In the genomic region with DNA sequence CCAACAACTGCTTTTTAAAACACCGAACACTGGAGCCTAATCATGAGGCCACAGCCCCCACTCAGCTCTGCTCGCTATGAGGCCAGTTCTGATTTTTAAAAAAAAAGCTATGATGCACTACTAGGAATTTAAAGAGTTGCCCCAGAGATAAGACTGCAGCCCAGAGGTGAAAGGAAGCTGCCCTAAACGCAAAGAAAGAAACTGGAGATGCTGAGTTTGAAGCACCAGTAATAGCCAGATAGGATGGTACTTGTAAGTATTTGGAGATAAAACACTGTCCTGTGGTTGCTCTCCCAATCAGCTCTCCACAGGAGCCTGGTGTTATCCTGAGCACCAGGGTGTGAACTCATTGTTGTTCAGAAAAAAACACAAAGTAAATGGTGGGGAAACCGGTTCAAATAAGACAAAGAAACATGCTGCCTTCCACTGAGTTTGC, we compare ENCODE assay signal across 7 mouse cellular contexts. TPM values are rescaled to one million over a fixed set of nuclear protein-coding genes. Genes with fewer than 3 reads are reported as not detected.
DNase-seq lines count a peak whose midpoint lies in the region; ATAC-seq and TF ChIP-seq lines count a peak whose summit lies in the region.
"Not testable (repeated sequence)": the region's sequence is repeated elsewhere in the genome, so short reads cannot be mapped to it uniquely, and the experiment has no call there.

No protein-coding gene starts in this region.

- H3K9me3 ChIP-seq in heart, embryonic 12.5 days (replicated peaks); liver, embryonic 13.5 days (replicated peaks); liver, embryonic 16.5 days (replicated peaks; ENCODE audit: control insufficient read depth, low read length); lung, postnatal 0 days (ENCODE audit: low read length): not testable (repeated sequence)

- ATAC-seq in erythroid progenitor cell, adult 5-6 weeks (replicated peaks; ENCODE audit: low FRiP score, poor library complexity, severe bottlenecking): peak; percentile 84
- ATAC-seq in heart, embryonic 12.5 days (ENCODE audit: insufficient number of reproducible peaks, low FRiP score): peak; percentile 66
- peak; percentile 95 for ATAC-seq in liver, embryonic 13.5 days (ENCODE audit: low read depth)
- peak; percentile 92 for ATAC-seq in liver, embryonic 16.5 days (ENCODE audit: low read depth)
- ATAC-seq in lung, postnatal 0 days: not testable (repeated sequence)
- ATAC-seq in megakaryocyte-erythroid progenitor cell, adult 5-6 weeks (replicated peaks; ENCODE audit: low FRiP score, low TSS enrichment, poor library complexity, severe bottlenecking): peak; percentile 95

- H3K27me3 ChIP-seq in heart, embryonic 12.5 days (replicated peaks); liver, embryonic 13.5 days; liver, embryonic 16.5 days (ENCODE audit: control insufficient read depth, insufficient read depth, low read depth, low read length); lung, postnatal 0 days (replicated peaks; ENCODE audit: insufficient read depth, low read length): not testable (repeated sequence)

- not testable (repeated sequence) for H3K36me3 ChIP-seq in heart, embryonic 12.5 days; liver, embryonic 13.5 days; liver, embryonic 16.5 days (ENCODE audit: control insufficient read depth, insufficient read depth); lung, postnatal 0 days (ENCODE audit: insufficient read depth, low read length)

- not testable (repeated sequence) for TF ChIP-seq CTCF in lung, postnatal 0 days (IDR thresholded peaks at IDR 0.05)

- not testable (repeated sequence) for H3K4me2 ChIP-seq in heart, embryonic 12.5 days; liver, embryonic 16.5 days (ENCODE audit: low read depth, low read length); lung, postnatal 0 days (replicated peaks; ENCODE audit: low read depth, low read length)
- H3K4me2 ChIP-seq in liver, embryonic 13.5 days: peak overlapping the region; percentile 45

- TF ChIP-seq EP300 in lung, postnatal 0 days (IDR thresholded peaks at IDR 0.05): not testable (repeated sequence)

- whole genome bisulfite sequencing in heart, embryonic 12.5 days: 17% methylated on average over 4 of the region's 4 CpGs
- 8% methylated on average over 4 of the region's 4 CpGs for WGBS in liver, embryonic 13.5 days (ENCODE audit: insufficient replicate concordance)
- 16% methylated on average over 4 of the region's 4 CpGs for WGBS in liver, embryonic 16.5 days (ENCODE audit: insufficient replicate concordance)
- 32% methylated on average over 4 of the region's 4 CpGs for WGBS in lung, postnatal 0 days

- H3K9ac ChIP-seq in heart, embryonic 12.5 days; liver, embryonic 13.5 days; liver, embryonic 16.5 days (ENCODE audit: low read depth, low read length); lung, postnatal 0 days (replicated peaks; ENCODE audit: low read depth): not testable (repeated sequence)

- not testable (repeated sequence) for H3K4me3 ChIP-seq in heart, embryonic 12.5 days; liver, embryonic 13.5 days (replicated peaks); liver, embryonic 16.5 days (ENCODE audit: low read depth, low read length); lung, postnatal 0 days (ENCODE audit: low read depth, low read length)

- peaks cover 12% of the 10 kb centered on the region for H3K4me1 ChIP-seq in heart, embryonic 12.5 days (replicated peaks)
- peaks cover 56% of the 10 kb centered on the region for H3K4me1 ChIP-seq in liver, embryonic 13.5 days (replicated peaks)
- peaks cover 26% of the 10 kb centered on the region for H3K4me1 ChIP-seq in liver, embryonic 16.5 days (ENCODE audit: control insufficient read depth, low read depth, low read length)
- H3K4me1 ChIP-seq in lung, postnatal 0 days (ENCODE audit: insufficient read depth, low read depth, low read length): not testable (repeated sequence)

- H3K27ac ChIP-seq in heart, embryonic 12.5 days (ENCODE audit: poor library complexity, severe bottlenecking); lung, postnatal 0 days (ENCODE audit: low read length): not testable (repeated sequence)
- H3K27ac ChIP-seq in liver, embryonic 13.5 days: peak overlapping the region; percentile 77
- peak overlapping the region; percentile 60 for H3K27ac ChIP-seq in liver, embryonic 16.5 days (ENCODE audit: low read length)

- DNase-seq in MEL-GATA-1-ER (ENCODE audit: extremely low read depth, low read depth): peak; percentile 96
- peak; percentile 57 for DNase-seq in liver, embryonic 13.5 days
- peak; percentile 55 for DNase-seq in lung, postnatal 0 days (ENCODE audit: low spot score)

RNA-seq across cellular contexts. Expression of a gene that starts 6.5 kb away (rescaled TPM):
- total RNA-seq in erythroid progenitor cell, adult 5-6 weeks (2015; ENCODE audit: low replicate concordance): 31.7 and 38.1 TPM in 2 replicates
- total RNA-seq in erythroid progenitor cell, adult 5-6 weeks (2017; ENCODE audit: low replicate concordance): 31.1 and 34.5 TPM in 2 replicates
- polyA plus RNA-seq in heart, embryonic 12.5 days (2016; fragmentation: Nextera tagmentation; extraction: Ambion mirVana): 42.3 and 43.9 TPM in 2 replicates
- 58.0 and 65.2 TPM in 2 replicates for polyA plus RNA-seq in liver, embryonic 13.5 days (2015; fragmentation: Nextera tagmentation; extraction: Ambion mirVana)
- 139 and 163 TPM in 2 replicates for polyA plus RNA-seq in liver, embryonic 16.5 days (2015; fragmentation: Nextera tagmentation; extraction: Ambion mirVana)
- 1,021 and 1,046 TPM in 2 replicates for polyA plus RNA-seq in lung, postnatal 0 days (2015; fragmentation: Nextera tagmentation; extraction: Ambion mirVana)
- total RNA-seq in megakaryocyte-erythroid progenitor cell, adult 5-6 weeks (2014; fragmentation: Nextera tagmentation): 128 and 136 TPM in 2 replicates
- total RNA-seq in megakaryocyte-erythroid progenitor cell, adult 5-6 weeks (2017): 100 and 113 TPM in 2 replicates

RNA-seq across cellular contexts. Expression of a gene that starts 27.6 kb away (rescaled TPM):
- total RNA-seq in erythroid progenitor cell, adult 5-6 weeks (2015; ENCODE audit: low replicate concordance): 4.3 and 6.7 TPM in 2 replicates
- total RNA-seq in erythroid progenitor cell, adult 5-6 weeks (2017; ENCODE audit: low replicate concordance): 1.4 and 2.3 TPM in 2 replicates
- 8.7 and 9.5 TPM in 2 replicates for polyA plus RNA-seq in heart, embryonic 12.5 days (2016; fragmentation: Nextera tagmentation; extraction: Ambion mirVana)
- polyA plus RNA-seq in liver, embryonic 13.5 days (2015; fragmentation: Nextera tagmentation; extraction: Ambion mirVana): 0.96 and 1.8 TPM in 2 replicates
- 1.2 TPM in 2 replicates for polyA plus RNA-seq in liver, embryonic 16.5 days (2015; fragmentation: Nextera tagmentation; extraction: Ambion mirVana)
- polyA plus RNA-seq in lung, postnatal 0 days (2015; fragmentation: Nextera tagmentation; extraction: Ambion mirVana): 3.3 and 3.5 TPM in 2 replicates
- 21.3 and 21.4 TPM in 2 replicates for total RNA-seq in megakaryocyte-erythroid progenitor cell, adult 5-6 weeks (2014; fragmentation: Nextera tagmentation)
- total RNA-seq in megakaryocyte-erythroid progenitor cell, adult 5-6 weeks (2017): 15.1 and 19.0 TPM in 2 replicates

RNA-seq across cellular contexts. Expression of a gene that starts 39.6 kb away (rescaled TPM):
- total RNA-seq in erythroid progenitor cell, adult 5-6 weeks (2015; ENCODE audit: low replicate concordance): 171 and 185 TPM in 2 replicates
- 25.2 and 96.7 TPM in 2 replicates for total RNA-seq in erythroid progenitor cell, adult 5-6 weeks (2017; ENCODE audit: low replicate concordance)
- polyA plus RNA-seq in heart, embryonic 12.5 days (2016; fragmentation: Nextera tagmentation; extraction: Ambion mirVana): 232 and 235 TPM in 2 replicates
- polyA plus RNA-seq in liver, embryonic 13.5 days (2015; fragmentation: Nextera tagmentation; extraction: Ambion mirVana): 201 and 214 TPM in 2 replicates
- 138 and 157 TPM in 2 replicates for polyA plus RNA-seq in liver, embryonic 16.5 days (2015; fragmentation: Nextera tagmentation; extraction: Ambion mirVana)
- 234 and 249 TPM in 2 replicates for polyA plus RNA-seq in lung, postnatal 0 days (2015; fragmentation: Nextera tagmentation; extraction: Ambion mirVana)
- total RNA-seq in megakaryocyte-erythroid progenitor cell, adult 5-6 weeks (2014; fragmentation: Nextera tagmentation): 427 and 467 TPM in 2 replicates
- total RNA-seq in megakaryocyte-erythroid progenitor cell, adult 5-6 weeks (2017): 212 and 218 TPM in 2 replicates

RNA-seq across cellular contexts. Expression of a gene that starts 48.2 kb away (rescaled TPM):
- 12.2 and 26.7 TPM in 2 replicates for total RNA-seq in erythroid progenitor cell, adult 5-6 weeks (2015; ENCODE audit: low replicate concordance)
- total RNA-seq in erythroid progenitor cell, adult 5-6 weeks (2017; ENCODE audit: low replicate concordance): 9.5 and 26.1 TPM in 2 replicates
- 18.0 and 20.3 TPM in 2 replicates for polyA plus RNA-seq in heart, embryonic 12.5 days (2016; fragmentation: Nextera tagmentation; extraction: Ambion mirVana)
- 11.6 and 12.4 TPM in 2 replicates for polyA plus RNA-seq in liver, embryonic 13.5 days (2015; fragmentation: Nextera tagmentation; extraction: Ambion mirVana)
- 7.8 and 11.6 TPM in 2 replicates for polyA plus RNA-seq in liver, embryonic 16.5 days (2015; fragmentation: Nextera tagmentation; extraction: Ambion mirVana)
- polyA plus RNA-seq in lung, postnatal 0 days (2015; fragmentation: Nextera tagmentation; extraction: Ambion mirVana): 13.6 and 15.6 TPM in 2 replicates
- 24.9 and 35.5 TPM in 2 replicates for total RNA-seq in megakaryocyte-erythroid progenitor cell, adult 5-6 weeks (2014; fragmentation: Nextera tagmentation)
- total RNA-seq in megakaryocyte-erythroid progenitor cell, adult 5-6 weeks (2017): 22.7 and 27.9 TPM in 2 replicates
